Mouse (Mus musculus): ENCODE data around the gene Prr19. TPM values are rescaled to one million over a fixed set of nuclear protein-coding genes. Genes with fewer than 3 reads are reported as not detected.
"Not testable (repeated sequence)": the region's sequence is repeated elsewhere in the genome, so short reads cannot be mapped to it uniquely, and the experiment has no call there.

Gene Prr19
- total RNA-seq, 2 experiments from 2014 or later = not detected

DNA sequence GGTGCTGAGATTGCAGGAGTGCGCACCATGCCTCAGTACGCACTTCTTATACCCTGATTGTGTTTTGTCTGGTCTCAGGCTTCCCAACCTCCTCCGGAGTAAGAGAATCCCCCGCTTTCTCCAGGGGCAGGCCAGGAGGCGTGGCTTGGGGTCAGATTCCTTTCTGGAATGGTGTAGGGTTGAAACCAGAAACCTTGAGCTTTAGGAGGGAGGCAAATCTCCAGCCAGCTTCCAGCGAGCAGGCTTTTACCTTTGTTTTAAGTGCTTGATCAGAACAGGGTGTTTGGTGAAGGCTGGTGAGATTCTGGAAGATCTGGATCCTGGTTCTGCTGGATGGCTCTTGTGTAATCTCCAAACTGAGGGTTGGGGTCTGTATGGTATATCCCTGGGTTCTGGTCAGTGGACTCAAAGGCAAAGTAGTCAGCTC is 20.9 kb downstream of the Prr19 start:
- DNase-seq = peak; percentile 62

DNA sequence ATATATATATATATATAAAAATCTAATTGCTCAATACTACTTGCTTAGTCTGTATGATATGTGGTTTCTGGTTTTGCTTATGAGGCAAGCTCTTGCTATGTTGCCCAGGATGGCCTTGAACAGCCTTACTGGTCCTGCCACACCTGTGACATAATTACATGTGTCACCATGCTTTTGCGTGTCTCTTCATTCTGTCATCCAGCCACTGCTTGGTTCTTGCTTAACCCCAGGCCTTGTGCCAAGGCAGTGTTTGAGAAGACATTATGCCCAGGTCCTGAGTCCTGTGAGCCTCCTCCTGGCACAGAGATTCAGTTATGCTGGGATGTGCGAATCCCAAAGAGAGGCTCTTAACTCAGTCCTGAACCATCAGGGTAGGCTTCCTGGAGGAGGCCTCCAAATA is 22.0 kb downstream of the Prr19 start:
- DNase-seq = peak; percentile 66

DNA sequence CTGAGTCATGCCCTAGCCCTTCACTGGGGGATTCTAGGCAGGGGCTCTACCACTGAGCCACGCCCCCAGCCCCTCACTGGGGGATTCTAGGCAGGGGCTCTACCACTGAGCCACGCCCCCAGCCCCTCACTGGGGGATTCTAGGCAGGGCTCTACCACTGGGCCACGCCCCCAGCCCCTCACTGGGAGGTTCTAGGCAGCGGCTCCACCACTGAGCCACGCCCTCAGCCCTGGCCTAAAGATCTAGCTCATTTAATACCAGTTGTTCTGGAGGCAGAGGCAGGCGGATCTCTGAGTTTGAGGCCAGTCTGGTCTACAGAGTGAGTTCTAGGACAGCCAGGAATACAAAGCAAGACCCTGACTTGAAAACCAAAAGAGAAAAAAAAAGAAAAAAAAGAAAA is 24.2 kb downstream of the Prr19 start:
- not testable (repeated sequence) for DNase-seq

DNA sequence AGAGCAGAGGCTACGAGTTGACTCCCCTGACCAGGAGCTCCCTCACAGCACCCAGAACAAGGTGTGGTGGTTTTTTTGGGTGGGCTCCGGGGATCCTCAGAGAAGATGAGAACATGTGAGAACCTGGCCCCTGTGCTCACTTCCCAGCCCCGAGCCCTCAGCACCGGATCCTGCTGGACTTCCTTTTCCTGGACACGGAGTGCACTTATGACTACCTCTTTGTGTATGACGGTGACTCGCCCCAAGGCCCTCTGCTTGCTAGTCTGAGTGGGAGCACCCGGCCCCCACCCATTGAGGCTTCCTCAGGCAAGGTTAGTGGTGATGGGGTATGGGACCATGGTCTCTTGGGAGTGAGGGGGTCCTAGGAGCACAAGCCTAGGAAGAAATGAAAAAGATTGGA is 25.0 kb downstream of the Prr19 start:
- no peak for DNase-seq

DNA sequence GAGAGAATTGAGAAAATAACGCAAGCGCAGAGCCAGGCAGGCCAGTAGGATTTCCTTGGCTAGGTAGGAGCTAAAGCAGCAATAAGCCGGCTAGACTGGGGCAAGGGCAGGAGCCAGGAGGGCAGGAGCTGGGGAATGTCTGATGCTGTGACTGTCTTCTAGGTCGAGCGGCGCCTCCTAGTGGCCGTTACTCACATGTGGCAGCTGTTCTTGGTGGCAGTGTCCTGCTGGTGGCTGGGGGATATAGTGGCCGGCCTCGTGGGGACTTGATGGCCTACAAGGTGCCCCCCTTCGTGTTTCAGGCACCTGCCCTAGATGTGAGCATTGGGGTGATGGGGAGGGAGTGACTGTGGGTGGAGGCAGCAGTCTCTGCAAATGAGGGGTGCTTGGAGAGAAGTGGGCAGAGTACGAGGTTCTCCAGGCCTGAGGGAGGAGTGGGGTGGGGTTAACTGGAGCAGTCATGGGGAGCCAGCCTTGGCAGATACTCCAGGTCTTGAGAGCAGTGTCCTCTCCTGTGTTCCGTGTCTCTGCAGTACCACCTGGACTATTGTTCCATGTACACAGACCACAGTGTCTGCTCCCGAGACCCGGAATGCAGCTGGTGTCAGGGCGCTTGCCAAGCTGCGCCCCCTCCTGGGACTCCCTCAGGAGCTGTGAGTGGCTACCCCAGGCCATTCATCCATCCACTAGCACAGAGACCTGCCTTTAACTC is 32.5 kb downstream of the Prr19 start:
- DNase-seq = peak; percentile 81

DNA sequence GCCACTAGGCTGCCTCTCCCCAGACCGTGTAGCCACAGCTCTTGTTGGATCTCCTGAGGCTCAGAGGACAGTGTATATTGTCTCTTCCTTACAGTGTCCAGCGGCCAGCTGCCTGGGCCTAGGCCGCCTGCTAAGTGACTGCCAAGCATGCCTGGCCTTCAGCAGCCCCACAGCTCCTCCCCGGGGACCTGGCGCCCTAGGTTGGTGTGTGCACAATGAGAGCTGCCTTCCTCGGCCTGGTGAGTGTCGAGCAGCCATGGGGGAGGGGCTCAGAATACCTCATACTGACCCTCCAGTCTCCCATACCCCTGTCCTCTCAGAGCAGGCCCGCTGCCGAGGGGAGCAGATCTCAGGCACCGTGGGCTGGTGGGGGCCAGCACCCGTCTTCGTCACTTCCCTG is 33.3 kb downstream of the Prr19 start:
- DNase-seq = peak; percentile 54

DNA sequence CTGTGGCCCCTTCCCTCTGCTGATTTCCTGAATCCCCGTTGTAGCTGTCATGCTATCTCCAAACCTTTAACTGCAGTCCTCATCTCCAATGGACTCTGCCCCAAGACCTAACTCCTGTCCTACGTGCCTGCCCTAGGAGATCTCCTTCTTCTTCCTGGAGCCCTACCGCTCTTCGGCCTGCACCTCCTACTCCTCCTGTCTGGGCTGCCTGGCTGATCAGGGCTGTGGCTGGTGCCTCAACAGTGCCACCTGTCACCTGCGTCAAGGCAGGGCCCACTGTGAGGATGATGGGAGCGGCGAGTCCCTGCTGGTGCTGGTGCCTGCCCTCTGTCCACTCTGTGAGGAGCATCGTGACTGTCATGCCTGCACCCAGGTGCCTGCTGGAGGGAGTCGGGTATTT is 38.1 kb downstream of the Prr19 start:
- no peak for DNase-seq

DNA sequence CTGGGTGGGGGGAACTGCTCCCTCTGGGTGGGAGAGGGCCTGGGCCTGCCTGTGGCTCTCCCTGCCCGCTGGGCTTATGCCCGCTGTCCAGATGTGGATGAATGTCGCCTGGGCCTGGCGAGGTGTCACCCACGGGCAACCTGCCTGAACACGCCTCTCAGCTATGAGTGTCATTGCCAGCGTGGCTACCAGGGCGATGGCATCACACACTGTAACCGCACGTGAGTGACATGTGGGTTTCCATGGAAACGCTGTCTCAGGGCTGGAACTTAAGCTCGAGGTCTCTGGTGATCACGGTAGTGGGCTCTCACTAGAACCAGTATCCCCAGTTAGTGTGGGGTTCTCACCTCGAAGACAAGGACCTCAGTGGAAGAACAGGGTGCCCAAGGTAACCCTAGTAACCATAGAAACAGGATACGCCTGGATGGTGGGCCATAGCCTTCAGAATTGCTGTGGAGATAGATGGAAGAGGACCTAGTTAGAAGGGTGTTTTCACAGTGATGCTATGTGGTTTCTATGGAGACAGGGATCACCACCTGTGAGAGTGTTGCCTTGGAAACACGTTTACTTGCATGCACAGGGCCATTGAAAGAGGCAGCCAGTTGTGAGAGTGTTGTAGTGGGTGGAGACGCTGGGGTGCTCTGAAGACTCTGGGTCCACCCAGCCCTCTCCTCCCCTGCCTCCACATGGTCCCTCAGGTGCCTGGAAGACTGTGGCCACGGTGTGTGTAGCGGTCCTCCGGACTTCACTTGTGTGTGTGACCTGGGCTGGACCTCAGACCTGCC is 40.0 kb downstream of the Prr19 start:
- DNase-seq = no peak

DNA sequence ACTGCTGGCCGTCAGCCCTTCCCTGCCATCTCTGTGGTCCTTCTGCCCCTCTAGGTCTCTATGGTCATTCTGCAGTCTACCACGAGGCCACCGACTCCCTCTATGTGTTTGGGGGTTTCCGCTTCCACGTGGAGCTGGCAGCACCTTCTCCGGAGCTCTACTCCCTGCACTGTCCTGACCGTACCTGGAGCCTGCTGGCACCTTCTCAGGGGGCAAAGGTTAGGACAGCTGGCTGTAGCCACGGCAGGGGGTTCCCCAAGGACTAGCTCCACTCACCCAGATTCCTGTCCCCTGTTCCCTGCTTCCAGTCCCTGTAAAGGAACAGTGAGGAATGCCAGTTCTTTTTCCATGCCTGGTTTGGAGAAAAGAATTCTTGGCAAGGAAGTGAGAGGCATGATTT is 47.6 kb downstream of the Prr19 start:
- DNase-seq = no peak

Other genes with a start within 250 kb of the Prr19 start
- 10 to 100 TPM; 16.1 to 25.3 TPM for gene Grik5, start 229.1 kb upstream of the Prr19 start, total RNA-seq (2021)
- 10 to 100 TPM; 18.3 to 18.5 TPM for gene Zfp574, start 228.8 kb upstream of the Prr19 start, total RNA-seq (2021)
- gene Pou2f2, start 121.7 kb upstream of the Prr19 start, total RNA-seq (2021) = 1 to 10 TPM; 2.3 to 3.6 TPM
- 10 to 100 TPM; 14.8 to 16.9 TPM for gene Dedd2, start 80.8 kb upstream of the Prr19 start, total RNA-seq (2021)
- gene Zfp526, start 80.0 kb upstream of the Prr19 start, total RNA-seq (2021) = 10 to 100 TPM in 1 of 2 experiments, 1 to 10 TPM in 1; 9.2 to 11.8 TPM
- 10 to 100 TPM; 92.5 to 96.7 TPM for gene Gsk3a, start 63.6 kb upstream of the Prr19 start, total RNA-seq (2021)
- gene Erf, start 50.6 kb upstream of the Prr19 start, total RNA-seq (2021) = 10 to 100 TPM; 33.0 to 42.3 TPM
- gene Cic, start 33.7 kb upstream of the Prr19 start, total RNA-seq (2021) = 100 to 1,000 TPM in 1 of 2 experiments, 10 to 100 TPM in 1; 92.7 to 116 TPM
- gene Pafah1b3, start 3.4 kb upstream of the Prr19 start, total RNA-seq (2021) = 10 to 100 TPM; 38.1 to 39.7 TPM
- 1 to 10 TPM; 1.1 to 2.2 TPM for gene Tmem145, start 4.7 kb downstream of the Prr19 start, total RNA-seq (2021)
- gene Megf8, start 15.8 kb downstream of the Prr19 start, total RNA-seq (2021) = 10 to 100 TPM; 31.1 to 41.0 TPM
- not detected for gene Cnfn, start 68.3 kb downstream of the Prr19 start, total RNA-seq (2021)
- 100 to 1,000 TPM; 391 to 441 TPM for gene Lipe, start 97.3 kb downstream of the Prr19 start, total RNA-seq (2021)
- not detected for gene Cxcl17, start 111.5 kb downstream of the Prr19 start, total RNA-seq (2021)
- 10 to 100 TPM; 16.0 to 21.7 TPM for gene Ceacam1, start 176.2 kb downstream of the Prr19 start, total RNA-seq (2021)
- gene Ceacam2, start 238.4 kb downstream of the Prr19 start, total RNA-seq (2021) = 1 to 10 TPM; 2.0 to 3.4 TPM

Data from adrenal gland, postnatal 10 days (tissue).